Mouse (Mus musculus) ES-Bruce4 (cell line): Measurements from ENCODE around the gene Gzmm. TPM values are rescaled to one million over a fixed set of nuclear protein-coding genes. Genes with fewer than 3 reads are reported as not detected.

ENCODE experiments used
- H3K27ac ChIP-seq: 2 replicates; pipeline ENCODE4 v1.5.1; 2012; ENCODE audit warnings: low read length, inconsistent platforms; ENCODE audit not compliant: insufficient read depth
- H3K27me3 ChIP-seq: 2 replicates; pipeline ENCODE4 v1.6.1; 2012; ENCODE audit warnings: mild to moderate bottlenecking, low read length, inconsistent platforms; ENCODE audit not compliant: control insufficient read depth, poor library complexity, insufficient read depth, severe bottlenecking
- H3K36me3 ChIP-seq: 2 replicates; pipeline ENCODE4 v1.6.1; 2012; ENCODE audit warnings: inconsistent platforms, mild to moderate bottlenecking, low read length, moderate library complexity; ENCODE audit not compliant: control insufficient read depth, poor library complexity, insufficient read depth, severe bottlenecking
- H3K4me1 ChIP-seq: one replicate; pipeline ENCODE4 v1.8.1; 2011; ENCODE audit warnings: low read length; ENCODE audit not compliant: control insufficient read depth, insufficient read depth
- H3K4me3 ChIP-seq: 2 replicates; pipeline ENCODE4 v1.5.1; 2011; ENCODE audit warnings: low read depth, mild to moderate bottlenecking, low read length
- H3K9ac ChIP-seq: 2 replicates; pipeline ENCODE4 v1.6.1; 2012; ENCODE audit warnings: low read depth, mild to moderate bottlenecking, inconsistent platforms; ENCODE audit not compliant: poor library complexity, severe bottlenecking
- H3K9me3 ChIP-seq: replicated peaks from 2 replicates; pipeline ENCODE4 v1.6.1; 2012; ENCODE audit warnings: mild to moderate bottlenecking, low read length, inconsistent platforms; ENCODE audit not compliant: control insufficient read depth, poor library complexity, insufficient read depth, severe bottlenecking
- CTCF ChIP-seq: IDR thresholded peaks from one replicate; pipeline ENCODE4 v1.8.1; 2011; ENCODE audit warnings: low read depth, low read length
- EP300 ChIP-seq: IDR thresholded peaks from 2 replicates; pipeline ENCODE4 v1.6.1; 2011; ENCODE audit warnings: low read depth, low read length; ENCODE audit not compliant: insufficient read depth
- POLR2A ChIP-seq: IDR thresholded peaks from one replicate; pipeline ENCODE4 v1.8.1; 2011; ENCODE audit warnings: low read length; ENCODE audit not compliant: insufficient read depth
- polyA plus RNA-seq: library from polyadenylated mRNA; stranded (reverse); fragments of >200 nt; gene quantifications from 2 replicates; pipeline ENCODE4 v1.2.4, GENCODE M21; 2011; ENCODE audit warnings: low read depth; ENCODE audit not compliant: missing spikeins, insufficient read depth, insufficient read length

Gzmm gene
- polyA plus RNA-seq, 1 experiment = 2.8 TPM

- H3K9me3 ChIP-seq = no peaks in the 10 kb centered on the region
- peaks cover 4% of the 10 kb centered on the region for H3K4me1 ChIP-seq
- peak within 1 kb of the TSS; percentile 96 for H3K4me3 ChIP-seq
- TF ChIP-seq EP300 = no peak
- TF ChIP-seq CTCF = peak; percentile 35
- no peak for TF ChIP-seq POLR2A
- H3K27ac ChIP-seq = peak within 1 kb of the TSS; percentile 68
- no peaks in the 10 kb centered on the region for H3K27me3 ChIP-seq
- H3K36me3 ChIP-seq = no peaks in the 10 kb centered on the region
- peak within 1 kb of the TSS; percentile 90 for H3K9ac ChIP-seq
Observed at GRCm38 (mm10) chr10:79668771-79669575, 19.8 kb upstream of the Gzmm start, which contains the start of gene Tpgs1. Gene Tpgs1, plus strand, starts transcription at chr10:79669369.

- H3K4me3 ChIP-seq = peak overlapping the region; percentile 96
- H3K9ac ChIP-seq = peak overlapping the region; percentile 90
- TF ChIP-seq POLR2A = peak; percentile 85
- no peak for TF ChIP-seq CTCF
- no peak for TF ChIP-seq EP300
- peaks cover 6% of the 10 kb centered on the region for H3K4me1 ChIP-seq
- H3K36me3 ChIP-seq = no peaks in the 10 kb centered on the region
- H3K9me3 ChIP-seq = no peaks in the 10 kb centered on the region
- no peaks in the 10 kb centered on the region for H3K27me3 ChIP-seq
- H3K27ac ChIP-seq = peak overlapping the region; percentile 68
Observed at GRCm38 (mm10) chr10:79669576-79670057, 19.2 kb upstream of the Gzmm start.

GRCm38 (mm10) chr10:79670071-79670888 is 18.5 kb upstream of the Gzmm start:
- Histone ChIP-seq H3K4me3 (peak overlapping the region; percentile 96), H3K27ac (peak overlapping the region; percentile 68), H3K36me3 (no peaks in the 10 kb centered on the region), H3K9ac (peak overlapping the region; percentile 90), H3K27me3 (no peaks in the 10 kb centered on the region), H3K9me3 (no peaks in the 10 kb centered on the region), H3K4me1 (peaks cover 6% of the 10 kb centered on the region)
- TF ChIP-seq EP300 = no peak
- TF ChIP-seq POLR2A = peak; percentile 51

GRCm38 (mm10) chr10:79671396-79672087 is 17.3 kb upstream of the Gzmm start:
- no peak for TF ChIP-seq CTCF
- peak; percentile 67 for TF ChIP-seq EP300
- peak; percentile 33 for TF ChIP-seq POLR2A
- Histone ChIP-seq H3K4me3 (peak overlapping the region; percentile 96), H3K27ac (peak overlapping the region; percentile 68), H3K27me3 (no peaks in the 10 kb centered on the region), H3K36me3 (no peaks in the 10 kb centered on the region), H3K9ac (peak overlapping the region; percentile 90), H3K9me3 (no peaks in the 10 kb centered on the region), H3K4me1 (peaks cover 8% of the 10 kb centered on the region)

- Histone ChIP-seq H3K4me1 (peaks cover 9% of the 10 kb centered on the region), H3K36me3 (no peaks in the 10 kb centered on the region), H3K27ac (peak overlapping the region; percentile 38), H3K4me3 (peak overlapping the region; percentile 16), H3K27me3 (no peaks in the 10 kb centered on the region), H3K9ac (no peak overlapping the region), H3K9me3 (no peaks in the 10 kb centered on the region)
- TF ChIP-seq POLR2A (no peak), CTCF (no peak), EP300 (no peak)
Observed at GRCm38 (mm10) chr10:79672088-79672455, 16.7 kb upstream of the Gzmm start.
